Mouse (Mus musculus) neural tube, embryonic 13.5 days (tissue): Measurements from ENCODE around the gene Nol10. TPM values are rescaled to one million over a fixed set of nuclear protein-coding genes. Genes with fewer than 3 reads are reported as not detected.

Source experiments
- ATAC-seq: fragments of 200-750 bp; cut with Nextera tagmentation; 2 replicates; pipeline ENCODE4 v1.8.0; 2017; ENCODE audit warnings: low read depth, mild to moderate bottlenecking, moderate TSS enrichment, moderate library complexity
- H3K27ac ChIP-seq: fragments of 300-500 bp; sonication (generic); replicated peaks from 2 replicates; pipeline ENCODE4 v1.5.1; 2015; ENCODE audit warnings: moderate library complexity, mild to moderate bottlenecking, inconsistent platforms
- H3K27me3 ChIP-seq: fragments of 300-500 bp; sonication (generic); 2 replicates; pipeline ENCODE4 v1.6.1; 2015; ENCODE audit warnings: mild to moderate bottlenecking, inconsistent platforms
- H3K36me3 ChIP-seq: fragments of 300-500 bp; sonication (generic); 2 replicates; pipeline ENCODE4 v1.6.1; 2015; ENCODE audit warnings: mild to moderate bottlenecking, inconsistent platforms
- H3K4me1 ChIP-seq: fragments of 300-500 bp; sonication (generic); replicated peaks from 2 replicates; pipeline ENCODE4 v1.6.1; 2015; ENCODE audit warnings: inconsistent platforms
- H3K4me2 ChIP-seq: fragments of 300-500 bp; sonication (generic); 2 replicates; pipeline ENCODE4 v1.6.1; 2015; ENCODE audit warnings: inconsistent platforms, mild to moderate bottlenecking, moderate library complexity
- H3K4me3 ChIP-seq: fragments of 300-500 bp; sonication (generic); 2 replicates; pipeline ENCODE4 v1.5.1; 2015; ENCODE audit warnings: mild to moderate bottlenecking, inconsistent platforms
- H3K9ac ChIP-seq: fragments of 300-500 bp; sonication (generic); 2 replicates; pipeline ENCODE4 v1.6.1; 2015; ENCODE audit warnings: moderate library complexity, mild to moderate bottlenecking, inconsistent platforms
- H3K9me3 ChIP-seq: fragments of 300-500 bp; sonication (generic); 2 replicates; pipeline ENCODE4 v1.6.1; 2016; ENCODE audit warnings: inconsistent platforms
- WGBS: fragments of 180-500 bp; shearing (Covaris S2); methylation state at CpG from one replicate; pipeline ENCODE4 v1.1.7; 2015; 5-methylcytosine and 5-hydroxymethylcytosine counted together
- polyA plus RNA-seq: library from polyadenylated mRNA; unstranded; fragments of >200 nt; fragmentation: Nextera tagmentation; extraction: Ambion mirVana; gene quantifications from 2 replicates; pipeline ENCODE4 v1.2.1, GENCODE M21; 2015

The Nol10 gene
- polyA plus RNA-seq, 1 experiment from 2014 or later, result 21.9 TPM

- Histone ChIP-seq H3K4me2 (no peak overlapping the region), H3K27me3 (no peaks in the 10 kb centered on the region), H3K36me3 (no peaks in the 10 kb centered on the region), H3K27ac (no peak overlapping the region), H3K9ac (no peak overlapping the region), H3K9me3 (no peaks in the 10 kb centered on the region), H3K4me3 (no peak overlapping the region), H3K4me1 (no peaks in the 10 kb centered on the region)
- 77% methylated on average over 2 of the region's 2 CpGs for WGBS
- ATAC-seq, result no peak
These were observed 9.9 kb upstream of the Nol10 start for GRCm38 (mm10) chr12:17338338-17338737.

GRCm38 (mm10) chr12:17339114-17339905, 8.9 kb upstream of the Nol10 start:
- no peaks in the 10 kb centered on the region for H3K36me3 ChIP-seq
- no peaks in the 10 kb centered on the region for H3K27me3 ChIP-seq
- no peaks in the 10 kb centered on the region for H3K9me3 ChIP-seq
- H3K4me2 ChIP-seq, result no peak overlapping the region
- no peak overlapping the region for H3K9ac ChIP-seq
- ATAC-seq, result no peak
- WGBS, result 71% methylated on average over 3 of the region's 3 CpGs
- no peak overlapping the region for H3K4me3 ChIP-seq
- no peak overlapping the region for H3K27ac ChIP-seq
- no peaks in the 10 kb centered on the region for H3K4me1 ChIP-seq

GRCm38 (mm10) chr12:17347327-17348047, 771 bp upstream of the Nol10 start:
- ATAC-seq, result peak; percentile 62
- H3K9ac ChIP-seq, result peak overlapping the region; percentile 84
- H3K4me3 ChIP-seq, result peak overlapping the region; percentile 85
- 0 out of 2 replicates have a peak overlapping the region, but pooled peaks have one; percentile 61 for H3K27ac ChIP-seq
- H3K9me3 ChIP-seq, result no peaks in the 10 kb centered on the region
- H3K27me3 ChIP-seq, result no peaks in the 10 kb centered on the region
- peak overlapping the region; percentile 78 for H3K4me2 ChIP-seq
- WGBS, result 36% methylated on average over 11 of the region's 11 CpGs
- H3K4me1 ChIP-seq, result peaks cover 18% of the 10 kb centered on the region
- H3K36me3 ChIP-seq, result peaks cover 20% of the 10 kb centered on the region

GRCm38 (mm10) chr12:17350106-17350505, 1.8 kb downstream of the Nol10 start:
- H3K9ac ChIP-seq, result no peak overlapping the region
- H3K36me3 ChIP-seq, result peaks cover 45% of the 10 kb centered on the region
- H3K9me3 ChIP-seq, result no peaks in the 10 kb centered on the region
- no peak for ATAC-seq
- no peak overlapping the region for H3K4me2 ChIP-seq
- no peak overlapping the region for H3K4me3 ChIP-seq
- H3K27ac ChIP-seq, result no peak overlapping the region
- H3K27me3 ChIP-seq, result no peaks in the 10 kb centered on the region
- H3K4me1 ChIP-seq, result peaks cover 18% of the 10 kb centered on the region

- no peaks in the 10 kb centered on the region for H3K27me3 ChIP-seq
- H3K36me3 ChIP-seq, result peaks cover 91% of the 10 kb centered on the region
- H3K9me3 ChIP-seq, result no peaks in the 10 kb centered on the region
- H3K4me1 ChIP-seq, result peaks cover 7% of the 10 kb centered on the region; the same call in 1 of the 2 replicates
- no peak overlapping the region for H3K4me3 ChIP-seq
- no peak for ATAC-seq
- no peak overlapping the region for H3K9ac ChIP-seq
- 86% methylated on average over 4 of the region's 4 CpGs for WGBS
- no peak overlapping the region for H3K4me2 ChIP-seq
- no peak overlapping the region for H3K27ac ChIP-seq
These were observed 8.6 kb downstream of the Nol10 start for GRCm38 (mm10) chr12:17356853-17357252.

GRCm38 (mm10) chr12:17357795-17358194, 9.5 kb downstream of the Nol10 start:
- no peak overlapping the region for H3K27ac ChIP-seq
- H3K4me1 ChIP-seq, result peaks cover 7% of the 10 kb centered on the region; the same call in 1 of the 2 replicates
- no peak overlapping the region for H3K4me3 ChIP-seq
- H3K9ac ChIP-seq, result no peak overlapping the region
- H3K9me3 ChIP-seq, result no peaks in the 10 kb centered on the region
- no peak overlapping the region for H3K4me2 ChIP-seq
- H3K27me3 ChIP-seq, result no peaks in the 10 kb centered on the region
- WGBS, result 95% methylated on average over 5 of the region's 5 CpGs
- no peak for ATAC-seq
- peaks cover 92% of the 10 kb centered on the region for H3K36me3 ChIP-seq

GRCm38 (mm10) chr12:17358981-17359380, 10.7 kb downstream of the Nol10 start:
- no peak overlapping the region for H3K9ac ChIP-seq
- H3K4me2 ChIP-seq, result no peak overlapping the region
- no peak overlapping the region for H3K4me3 ChIP-seq
- 88% methylated on average over 9 of the region's 9 CpGs for WGBS
- peaks cover 7% of the 10 kb centered on the region; the same call in 1 of the 2 replicates for H3K4me1 ChIP-seq
- no peak for ATAC-seq
- H3K9me3 ChIP-seq, result no peaks in the 10 kb centered on the region
- no peaks in the 10 kb centered on the region for H3K27me3 ChIP-seq
- peaks cover 92% of the 10 kb centered on the region for H3K36me3 ChIP-seq
- no peak overlapping the region for H3K27ac ChIP-seq

GRCm38 (mm10) chr12:17360104-17360503, 11.8 kb downstream of the Nol10 start:
- ATAC-seq, result 0 out of 2 replicates have a peak, but pooled peaks have one; percentile 61
- Histone ChIP-seq H3K27me3 (no peaks in the 10 kb centered on the region), H3K27ac (peak overlapping the region; percentile 42), H3K36me3 (peaks cover 91% of the 10 kb centered on the region), H3K9ac (no peak overlapping the region), H3K4me1 (peaks cover 7% of the 10 kb centered on the region; the same call in 1 of the 2 replicates), H3K4me3 (no peak overlapping the region), H3K4me2 (no peak overlapping the region), H3K9me3 (no peaks in the 10 kb centered on the region)
- 34% methylated on average over 9 of the region's 9 CpGs for WGBS

- 12% methylated on average over 4 of the region's 4 CpGs for WGBS
- H3K4me2 ChIP-seq, result no peak overlapping the region
- no peaks in the 10 kb centered on the region for H3K27me3 ChIP-seq
- H3K4me3 ChIP-seq, result no peak overlapping the region
- peaks cover 91% of the 10 kb centered on the region for H3K36me3 ChIP-seq
- peaks cover 7% of the 10 kb centered on the region; the same call in 1 of the 2 replicates for H3K4me1 ChIP-seq
- H3K9me3 ChIP-seq, result no peaks in the 10 kb centered on the region
- no peak overlapping the region for H3K27ac ChIP-seq
- ATAC-seq, result peak; percentile 43; the same call in 1 of the 2 replicates
- H3K9ac ChIP-seq, result no peak overlapping the region
These were observed 12.4 kb downstream of the Nol10 start for GRCm38 (mm10) chr12:17360650-17361049.

GRCm38 (mm10) chr12:17362316-17362715, 14.1 kb downstream of the Nol10 start:
- WGBS, result 88% methylated on average over 5 of the region's 5 CpGs
- H3K9me3 ChIP-seq, result no peaks in the 10 kb centered on the region
- H3K4me1 ChIP-seq, result peaks cover 7% of the 10 kb centered on the region; the same call in 1 of the 2 replicates
- H3K9ac ChIP-seq, result no peak overlapping the region
- no peak overlapping the region for H3K4me3 ChIP-seq
- no peak for ATAC-seq
- no peak overlapping the region for H3K27ac ChIP-seq
- H3K36me3 ChIP-seq, result peaks cover 83% of the 10 kb centered on the region
- no peak overlapping the region for H3K4me2 ChIP-seq
- no peaks in the 10 kb centered on the region for H3K27me3 ChIP-seq

GRCm38 (mm10) chr12:17366981-17367380, 18.7 kb downstream of the Nol10 start:
- Histone ChIP-seq H3K36me3 (peaks cover 85% of the 10 kb centered on the region), H3K27ac (no peak overlapping the region)
- ATAC-seq, result no peak

GRCm38 (mm10) chr12:17369111-17369510, 20.9 kb downstream of the Nol10 start:
- 97% methylated on average over 3 of the region's 3 CpGs for WGBS

More at GRCm38 (mm10) chr12:17366981-17367380, 18.7 kb downstream of the Nol10 start:
- Histone ChIP-seq H3K9ac (no peak overlapping the region), H3K9me3 (no peaks in the 10 kb centered on the region), H3K4me3 (no peak overlapping the region), H3K4me2 (no peak overlapping the region), H3K4me1 (no peaks in the 10 kb centered on the region), H3K27me3 (no peaks in the 10 kb centered on the region)
- WGBS, result 72% methylated on average over 5 of the region's 5 CpGs

More at GRCm38 (mm10) chr12:17369111-17369510, 20.9 kb downstream of the Nol10 start:
- Histone ChIP-seq H3K4me2 (no peak overlapping the region), H3K9me3 (no peaks in the 10 kb centered on the region), H3K27me3 (no peaks in the 10 kb centered on the region), H3K4me3 (no peak overlapping the region), H3K4me1 (no peaks in the 10 kb centered on the region), H3K36me3 (peaks cover 84% of the 10 kb centered on the region), H3K9ac (no peak overlapping the region), H3K27ac (no peak overlapping the region)
- ATAC-seq, result no peak
